Mouse (Mus musculus): ENCODE measurements around the gene 3110082I17Rik.

DNA sequence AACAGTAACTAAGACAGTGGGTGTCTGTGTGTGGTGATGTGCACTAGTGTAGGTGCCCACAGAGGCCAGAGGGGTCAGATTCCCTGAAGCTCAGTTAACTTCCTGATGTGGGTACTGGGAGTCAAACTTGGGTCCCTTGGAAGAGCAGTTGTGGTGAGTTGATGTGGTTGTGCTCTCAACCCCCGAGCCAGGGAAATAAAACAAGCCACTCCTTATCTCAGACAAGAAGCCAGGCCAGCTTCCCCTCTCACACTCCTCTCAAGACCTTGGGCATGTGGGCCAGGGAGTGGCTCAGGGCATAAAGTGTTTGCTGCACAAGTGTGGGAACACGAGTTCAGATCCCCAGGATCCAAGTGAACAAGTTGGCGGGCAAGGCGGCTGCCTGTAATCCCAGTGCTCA, 6.5 kb upstream of the 3110082I17Rik start:
- no peak for TF ChIP-seq CTCF (IDR thresholded peaks at IDR 0.05; ENCODE audit: low read depth)
- no peak for TF ChIP-seq EP300 (IDR thresholded peaks at IDR 0.05; ENCODE audit: low read depth)

Measured in liver, embryonic 14.5 days (tissue).